Mouse (Mus musculus) urinary bladder, postnatal 36 days (tissue): ENCODE measurements at regions not wholly inside any gene's neighbourhood (a gene's known extent, or its start where the extent isn't known, plus 50 kb on each side); places are given as distances from the start of the nearest gene placed in this dataset.

Experiments used
- DNase-seq, 2 experiments: peaks; one replicate each; pipeline ENCODE4 v3.0.0; 2022; ENCODE audit warnings: low spot score in 2 of 2, mixed read lengths in 1 of 2

- no peak for DNase-seq
Observed at GRCm38 (mm10) chr4:12769092-12769491, 597.3 kb upstream of the Fam92a start.

GRCm38 (mm10) chr4:12766763-12767162, 594.9 kb upstream of the Fam92a start:
- DNase-seq: no peak

- no peak for DNase-seq
Observed at GRCm38 (mm10) chr4:12750817-12751216, 579.0 kb upstream of the Fam92a start.

GRCm38 (mm10) chr4:12749874-12750273, 578.1 kb upstream of the Fam92a start:
- no peak for DNase-seq

GRCm38 (mm10) chr4:12743714-12744327, 572.0 kb upstream of the Fam92a start:
- DNase-seq: no peak

GRCm38 (mm10) chr4:12736411-12736810, 564.6 kb upstream of the Fam92a start:
- no peak for DNase-seq

- DNase-seq: no peak
Observed at GRCm38 (mm10) chr4:12700189-12700588, 528.4 kb upstream of the Fam92a start.

GRCm38 (mm10) chr4:12677814-12678213, 506.0 kb upstream of the Fam92a start:
- no peak for DNase-seq

- no peak for DNase-seq
Observed at GRCm38 (mm10) chr4:12671399-12671798, 499.6 kb upstream of the Fam92a start.

- DNase-seq: no peak
Observed at GRCm38 (mm10) chr4:12663176-12663575, 491.4 kb upstream of the Fam92a start.

GRCm38 (mm10) chr4:12662683-12663082, 490.9 kb upstream of the Fam92a start:
- no peak for DNase-seq

- no peak for DNase-seq
Observed at GRCm38 (mm10) chr4:12659084-12659483, 487.3 kb upstream of the Fam92a start.

GRCm38 (mm10) chr4:12658594-12658993, 486.8 kb upstream of the Fam92a start:
- DNase-seq: no peak

GRCm38 (mm10) chr4:12657820-12658219, 486.0 kb upstream of the Fam92a start:
- DNase-seq: no peak

GRCm38 (mm10) chr4:12656924-12657603, 485.2 kb upstream of the Fam92a start:
- DNase-seq: no peak

GRCm38 (mm10) chr4:12655457-12656228, 483.8 kb upstream of the Fam92a start:
- peak in 1 of 2 experiments; percentile 0 for DNase-seq

- no peak for DNase-seq
Observed at GRCm38 (mm10) chr4:12654568-12655456, 483.0 kb upstream of the Fam92a start.

GRCm38 (mm10) chr4:12647732-12648131, 475.9 kb upstream of the Fam92a start:
- no peak for DNase-seq

GRCm38 (mm10) chr4:12642525-12642928, 470.7 kb upstream of the Fam92a start:
- no peak for DNase-seq

- no peak for DNase-seq
Observed at GRCm38 (mm10) chr4:12629375-12629821, 457.6 kb upstream of the Fam92a start.

GRCm38 (mm10) chr4:12628702-12629374, 457.0 kb upstream of the Fam92a start:
- no peak for DNase-seq
